Mouse (Mus musculus) bone marrow, adult 2 months (tissue): ENCODE data around the gene Atp5l.

ENCODE experiments used
- CTCF ChIP-seq: fragments of 200-500 bp; IDR thresholded peaks from 2 replicates; pipeline ENCODE4 v1.5.1; 2011; ENCODE audit warnings: low read length, control low read depth; ENCODE audit not compliant: control insufficient read depth, insufficient read depth
- POLR2A ChIP-seq: fragments of 200-500 bp; IDR thresholded peaks from 2 replicates; pipeline ENCODE4 v1.6.1; 2011; ENCODE audit warnings: low read depth, mild to moderate bottlenecking, control low read depth, low read length, borderline replicate concordance; ENCODE audit not compliant: control insufficient read depth

GRCm38 (mm10) chr9:44919606-44920005 is 936 bp downstream of the Atp5l start:
- TF ChIP-seq CTCF (no peak), POLR2A (no peak)
